Mouse (Mus musculus) adrenal gland, postnatal 10 days (tissue): Measurements from ENCODE around the gene Bcl2a1d. TPM values are rescaled to one million over a fixed set of nuclear protein-coding genes. Genes with fewer than 3 reads are reported as not detected.
"Not testable (repeated sequence)": the region's sequence is repeated elsewhere in the genome, so short reads cannot be mapped to it uniquely, and the experiment has no call there.

Experiments
- DNase-seq: peaks from one replicate; pipeline ENCODE4 v3.0.0; 2021; ENCODE audit warnings: mixed read lengths
- long read RNA-seq, 2 experiments: library from polyadenylated mRNA; stranded (forward); transcript quantifications; one replicate each; pipeline ENCODE4 v2.0.0; 2021
- total RNA-seq, 2 experiments: library from RNA; stranded (reverse); gene quantifications; 2 replicates each; pipeline ENCODE4 v1.2.3; 2021

Gene Bcl2a1d
- 1 to 10 TPM; 2.3 to 3.4 TPM for total RNA-seq
- long read RNA-seq, experiment 1, partial matches to known transcripts, result 0 of 1 reads
- long read RNA-seq, experiment 1, other reads (novel, unspliced or antisense), result 0 of 1 reads
- long read RNA-seq, experiment 2, partial matches to known transcripts, result 0 of 1 reads
- long read RNA-seq, experiment 2, other reads (novel, unspliced or antisense), result 0 of 1 reads

DNA sequence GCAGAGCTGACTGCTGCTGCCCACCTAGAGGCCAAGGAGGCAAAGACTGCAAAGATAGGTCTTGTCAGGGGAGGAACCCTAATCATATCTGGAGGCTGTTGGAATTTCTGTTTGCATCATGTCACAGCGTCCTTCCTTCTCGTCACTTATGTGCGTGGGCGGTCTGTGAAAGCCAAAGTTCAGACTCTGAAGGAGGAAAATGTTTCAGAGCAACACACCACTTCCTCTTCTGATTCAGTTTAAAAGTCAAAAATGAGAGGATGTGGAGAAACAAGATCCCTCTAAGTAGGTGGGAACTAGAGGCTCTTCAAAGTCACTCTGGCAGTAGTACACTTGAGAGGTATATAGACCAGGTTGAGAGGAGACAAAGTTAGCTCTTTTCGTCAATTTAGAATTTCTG is at the start of gene Bcl2a1d:
Bcl2a1d (minus strand) TSS at position 187 of the 400 bp plus-strand sequence.
- not testable (repeated sequence) for DNase-seq

DNA sequence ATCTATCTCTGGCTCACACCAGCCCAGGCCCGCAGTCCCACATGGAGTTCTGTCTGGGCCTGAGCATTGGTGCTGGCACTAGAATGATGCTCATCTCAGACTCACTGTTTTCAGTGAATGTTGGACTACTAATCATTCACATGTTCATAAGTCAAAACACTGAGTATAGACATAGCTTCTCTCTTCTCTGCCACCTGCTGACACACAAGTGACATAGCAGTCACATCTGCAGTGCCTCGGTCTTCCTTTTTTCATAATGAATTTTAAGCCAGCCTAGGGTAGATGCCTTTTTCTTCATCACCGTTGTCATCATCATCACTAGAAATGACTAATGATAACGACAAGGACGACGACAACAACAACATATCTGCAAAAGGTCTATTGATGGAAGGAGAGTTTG is 38.5 kb upstream of the Bcl2a1d start:
- not testable (repeated sequence) for DNase-seq

DNA sequence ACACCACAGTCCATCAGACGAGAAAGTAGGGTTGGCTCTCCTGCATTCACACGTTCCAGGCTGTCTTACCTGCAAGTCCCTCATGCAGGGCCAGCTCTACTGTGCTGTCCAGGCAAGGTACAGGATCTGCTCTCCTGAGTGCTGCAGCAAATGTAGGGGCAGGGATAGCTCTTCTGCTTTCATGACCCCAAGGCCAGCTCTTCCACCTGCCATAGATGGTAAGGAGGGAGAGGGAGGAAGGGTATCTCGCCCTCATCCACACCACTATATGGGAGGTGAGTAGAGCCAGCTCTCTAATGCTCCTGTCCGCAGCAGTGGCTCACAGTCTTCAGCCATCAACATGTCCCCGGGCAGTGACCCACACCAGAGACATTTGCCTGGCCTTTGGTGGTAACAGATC is 37.8 kb upstream of the Bcl2a1d start:
- not testable (repeated sequence) for DNase-seq

DNA sequence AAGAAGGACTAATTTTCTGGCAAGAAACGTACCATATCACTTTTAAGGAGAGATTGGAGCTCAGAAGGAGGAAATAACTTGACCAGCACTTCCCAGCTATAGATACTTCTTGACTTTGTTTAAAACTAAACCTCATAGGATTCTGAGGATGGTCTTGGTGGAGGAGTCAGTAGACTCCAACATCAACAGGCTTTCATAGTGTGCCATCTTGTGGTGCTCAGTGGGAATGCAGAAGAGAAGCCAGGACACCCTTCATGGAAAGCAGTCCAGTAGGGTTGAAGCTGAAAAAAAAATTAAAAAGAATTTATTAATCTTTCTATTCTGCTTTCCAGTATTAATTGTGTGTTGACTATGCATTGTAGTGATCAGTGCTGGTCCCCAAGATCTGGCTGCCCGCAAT is 15.0 kb upstream of the Bcl2a1d start:
- DNase-seq, result peak; percentile 47

DNA sequence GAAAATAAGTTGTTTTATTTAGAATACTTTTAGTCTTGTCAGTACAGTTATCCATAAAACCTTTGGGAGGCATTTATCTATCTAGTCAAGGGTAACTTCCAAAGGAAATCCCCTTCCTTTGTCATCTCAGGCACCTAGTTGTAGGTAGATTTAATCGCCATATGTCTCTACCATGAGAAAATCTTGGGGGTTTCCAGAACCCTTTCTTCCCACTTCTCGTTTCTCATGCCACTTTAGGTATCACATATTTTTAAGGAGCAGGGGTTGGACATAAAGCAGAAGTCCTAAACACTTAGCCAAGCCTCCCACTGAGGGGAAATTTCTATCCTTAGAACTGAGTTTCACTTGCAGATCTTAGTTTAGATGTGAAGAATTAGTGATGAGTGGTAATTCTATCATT is 14.3 kb upstream of the Bcl2a1d start:
- not testable (repeated sequence) for DNase-seq

DNA sequence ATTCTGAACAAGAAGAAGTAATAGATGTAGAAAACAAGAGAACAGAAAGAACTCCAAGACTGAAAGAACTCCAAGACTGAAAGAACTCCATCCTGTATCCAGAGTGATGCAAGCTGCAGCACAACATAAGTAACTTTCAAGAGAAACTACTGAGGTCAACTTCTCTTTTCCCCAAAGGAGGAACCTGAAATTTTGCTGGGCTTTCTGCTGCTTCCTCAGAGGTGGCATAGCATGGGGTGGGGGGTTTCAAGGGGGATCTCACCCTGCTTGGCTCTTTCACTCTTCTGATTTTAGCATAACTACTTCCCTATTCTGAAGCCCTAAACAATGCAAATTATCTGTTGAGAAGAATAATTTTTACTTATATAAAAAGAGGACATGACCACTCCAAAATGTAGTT is 3.6 kb upstream of the Bcl2a1d start:
- not testable (repeated sequence) for DNase-seq

DNA sequence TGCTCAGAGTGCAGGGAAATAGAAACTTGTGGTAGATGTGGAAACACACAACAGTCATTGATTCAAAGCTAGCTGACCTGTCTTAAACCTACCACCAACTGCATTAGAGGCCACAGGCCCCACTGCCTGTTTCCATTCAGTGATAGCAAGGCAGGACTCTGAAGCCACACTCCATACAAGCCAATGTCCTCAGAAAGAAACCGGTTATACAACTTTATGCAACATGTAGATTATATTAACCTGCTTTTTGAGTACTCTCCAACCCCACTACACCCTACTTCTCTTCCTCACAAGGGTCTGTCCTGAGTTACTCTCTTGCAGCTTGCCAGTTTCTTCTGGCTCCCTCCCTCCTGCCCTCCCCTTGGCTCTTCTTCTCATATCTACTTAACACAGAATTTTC is 1.5 kb upstream of the Bcl2a1d start:
- DNase-seq, result not testable (repeated sequence)

DNA sequence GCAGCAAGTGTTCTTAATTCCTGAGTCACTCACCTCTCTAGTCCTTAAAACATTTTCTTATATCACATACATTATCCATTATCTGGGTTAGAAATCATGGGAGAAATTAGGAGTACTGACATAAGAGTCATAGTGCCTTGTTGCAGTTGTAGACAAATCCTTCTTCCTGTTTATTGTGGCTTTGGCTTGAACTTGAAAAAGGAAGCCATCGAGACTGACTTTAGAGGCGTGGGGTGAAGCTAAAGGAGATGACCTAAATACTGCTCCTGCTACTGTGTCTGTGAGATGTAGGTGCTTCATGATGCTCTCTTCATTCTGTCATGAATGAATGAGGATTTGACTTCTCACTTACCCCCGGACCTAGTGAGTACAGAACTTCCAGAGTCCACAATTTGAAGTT is 620 bp upstream of the Bcl2a1d start:
- not testable (repeated sequence) for DNase-seq

DNA sequence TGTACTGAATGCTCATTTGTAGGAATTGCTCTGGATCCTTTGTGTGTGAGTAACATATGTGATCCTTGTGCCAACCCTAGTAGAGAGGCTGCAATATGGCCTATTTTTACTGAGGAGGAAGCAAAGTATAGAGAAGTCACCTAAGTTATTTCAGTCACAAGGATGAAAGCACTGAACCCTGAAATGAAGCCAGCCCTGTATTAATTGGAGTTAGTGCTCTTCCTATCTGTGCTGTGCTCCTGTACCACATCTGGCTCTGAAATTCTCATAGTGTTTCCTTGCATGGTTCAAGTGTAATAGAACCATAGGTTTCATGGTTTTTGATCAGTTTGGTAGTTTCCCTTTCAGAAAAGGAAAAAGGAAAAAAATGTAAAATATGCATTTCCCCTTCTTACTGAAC is 3.4 kb downstream of the Bcl2a1d start:
- not testable (repeated sequence) for DNase-seq

DNA sequence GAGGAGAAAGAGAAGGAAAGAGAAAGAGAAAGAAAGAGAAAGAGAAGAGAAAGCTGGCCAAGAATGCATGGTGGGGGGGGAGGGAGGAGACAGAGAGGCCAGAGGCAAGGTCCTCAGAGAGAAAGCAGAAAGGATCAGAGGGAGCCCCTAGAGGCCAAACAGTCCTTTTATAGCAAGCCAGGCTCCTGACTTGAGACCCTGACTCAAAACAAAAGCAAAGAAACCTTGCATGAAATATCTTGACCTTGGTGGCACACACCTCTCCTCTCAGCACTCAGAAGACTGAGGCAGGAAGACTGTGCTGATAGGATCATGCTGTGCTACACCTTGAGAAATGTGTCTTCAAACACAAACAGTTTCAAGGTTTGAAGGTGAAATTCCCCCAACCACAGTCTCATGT is 10.1 kb downstream of the Bcl2a1d start:
- DNase-seq, result not testable (repeated sequence)

DNA sequence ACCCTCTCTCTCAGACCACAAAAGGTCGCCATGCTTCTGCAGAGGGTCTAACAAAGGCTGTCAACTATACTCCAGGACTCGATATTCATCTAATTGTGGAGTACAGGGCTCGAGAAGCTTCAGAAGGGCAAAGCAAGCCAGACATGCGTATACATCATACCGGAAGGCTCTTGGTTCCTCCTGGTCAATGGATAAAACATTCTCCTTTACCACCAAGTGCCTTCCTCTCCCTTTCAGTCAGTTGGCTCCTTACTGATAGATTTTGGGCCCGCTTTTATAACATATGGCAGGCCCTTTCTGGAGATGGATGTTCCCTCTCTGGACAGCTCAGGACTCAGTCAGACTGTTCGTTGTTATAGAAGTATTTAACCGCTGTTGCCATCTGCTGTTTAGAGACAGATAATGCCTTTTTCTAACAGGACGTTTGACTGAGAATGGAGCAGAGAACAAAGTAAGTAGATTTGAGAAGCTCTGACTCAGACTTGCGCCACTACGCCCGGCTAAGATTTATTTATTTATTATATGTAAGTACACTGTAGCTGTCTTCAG is 11.7 kb downstream of the Bcl2a1d start, which contains the start of gene Mthfsl:
Mthfsl (minus strand) TSS at position 308 of the 549 bp plus-strand sequence.
- peak; percentile 29 for DNase-seq

DNA sequence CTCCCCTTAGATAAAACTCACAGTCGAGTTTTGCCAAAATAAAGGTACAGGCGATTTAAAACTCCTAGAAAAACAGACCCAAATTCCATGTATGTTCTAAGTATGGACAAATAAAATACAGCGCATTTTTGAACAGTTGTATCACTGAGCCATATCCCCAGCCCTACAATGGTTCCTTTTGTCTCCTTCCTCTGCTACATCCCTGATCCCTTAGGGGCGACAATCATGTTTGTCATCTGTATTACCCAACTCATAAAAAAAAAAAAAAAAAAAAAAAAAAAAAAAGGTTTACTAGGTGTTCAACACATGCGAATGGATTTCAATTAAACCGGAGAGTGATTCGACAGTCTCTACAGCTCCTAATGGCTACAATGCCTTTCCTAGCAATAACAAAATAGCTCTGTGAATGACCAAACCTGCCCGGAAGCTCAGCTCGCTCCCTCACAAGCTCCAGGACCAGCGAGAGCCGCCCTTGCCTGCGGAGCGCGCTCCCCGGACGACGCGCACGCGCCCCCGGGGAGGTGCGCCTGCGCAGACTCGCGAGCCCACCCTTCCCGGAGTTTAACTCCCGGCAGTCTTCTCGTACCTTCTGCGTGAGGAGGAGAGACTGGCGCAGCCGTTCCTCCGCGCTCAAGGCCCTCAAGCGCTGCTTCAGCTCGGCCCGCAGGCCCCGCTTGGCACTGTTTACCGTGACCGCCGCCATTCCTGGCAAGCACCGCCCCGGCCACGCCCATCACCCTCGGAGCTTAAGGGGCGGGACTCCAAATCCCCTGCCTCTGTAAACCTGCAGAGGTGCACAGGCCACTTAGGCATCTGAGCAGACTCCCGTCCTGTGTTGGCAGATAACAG is 12.4 kb downstream of the Bcl2a1d start:
- DNase-seq, result peak; percentile 20

DNA sequence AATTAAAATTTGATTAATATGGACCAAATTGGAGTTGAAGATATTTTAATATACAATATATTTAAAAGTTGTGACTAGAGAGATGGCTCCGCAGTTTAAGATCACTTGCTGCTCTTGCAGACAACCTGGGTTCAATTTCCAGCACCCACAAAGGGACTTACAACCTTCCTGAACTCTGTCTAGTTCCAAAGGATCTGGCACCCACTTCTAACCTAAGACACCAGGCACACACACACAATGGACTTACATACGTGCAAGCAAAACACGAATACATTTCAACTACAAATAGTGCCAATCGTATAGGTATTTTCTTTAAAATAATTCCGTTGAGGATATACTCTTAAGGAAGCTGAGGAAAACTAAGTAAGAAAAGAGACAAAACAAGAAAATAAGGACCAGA is 13.1 kb downstream of the Bcl2a1d start:
- peak; percentile 12 for DNase-seq

DNA sequence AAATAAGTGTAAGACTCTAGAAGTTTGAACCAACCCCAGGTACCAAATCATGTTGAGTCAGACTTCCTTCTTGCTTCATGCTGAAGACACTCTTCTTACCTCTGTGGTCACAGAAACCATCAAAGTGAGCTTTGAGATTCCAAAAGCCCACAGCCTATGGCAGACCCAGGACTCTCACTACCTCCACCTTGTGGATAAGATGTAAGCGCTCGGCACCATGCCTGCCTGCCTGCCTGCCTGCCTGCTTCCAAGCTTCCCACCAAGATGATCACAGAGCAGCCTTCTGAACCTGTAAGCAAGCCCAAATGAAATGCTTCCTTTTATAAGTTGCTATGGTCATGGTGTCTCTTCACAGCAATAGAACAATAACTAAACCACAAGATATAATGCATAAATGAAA is 13.6 kb downstream of the Bcl2a1d start:
- peak; percentile 51 for DNase-seq

DNA sequence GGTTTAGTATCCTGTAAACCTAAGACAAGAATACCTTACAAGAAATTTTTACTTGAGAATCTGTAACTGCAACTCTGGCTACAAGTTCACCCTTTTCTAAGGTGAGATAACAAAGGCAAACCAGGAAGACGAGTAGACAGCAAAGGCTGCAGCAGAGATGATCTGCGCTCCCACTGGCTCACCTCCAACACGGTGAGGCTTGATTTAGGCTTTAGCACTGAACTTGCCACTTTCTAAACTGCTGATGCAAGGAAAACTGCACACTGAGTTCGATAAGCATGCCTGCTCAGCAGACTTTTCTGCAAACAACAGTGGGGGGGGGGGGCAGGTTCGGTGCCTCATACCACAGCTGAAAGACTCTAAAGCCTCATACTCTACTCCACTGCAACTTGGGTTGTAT is 17.2 kb downstream of the Bcl2a1d start:
- not testable (repeated sequence) for DNase-seq

DNA sequence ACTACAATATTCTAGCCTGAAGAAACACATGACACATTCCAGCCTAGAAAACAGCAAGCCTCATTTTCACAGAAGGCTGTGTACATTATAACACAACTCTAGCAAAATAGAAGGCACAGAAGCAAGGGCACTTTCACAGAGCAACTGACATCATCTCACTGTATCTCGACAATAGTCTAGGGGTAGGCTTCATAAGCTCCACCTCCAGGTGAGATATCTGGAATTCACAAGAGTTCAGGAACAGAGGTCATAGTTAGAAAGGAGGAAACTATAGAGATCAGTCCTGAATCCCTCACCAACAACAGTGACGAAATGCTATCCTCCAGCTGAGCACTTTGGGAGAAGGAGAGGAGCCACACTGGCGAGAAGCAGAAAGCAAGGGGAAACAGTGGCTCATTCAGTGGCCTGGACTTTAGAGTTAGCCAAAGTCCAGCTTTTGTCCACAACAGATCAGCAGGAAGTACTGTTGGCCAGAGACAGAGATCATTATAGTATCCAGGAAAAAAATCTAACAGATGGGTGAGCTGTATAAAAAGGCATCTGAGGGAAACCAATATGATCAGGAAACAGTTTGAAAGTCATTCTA is 19.5 kb downstream of the Bcl2a1d start:
- DNase-seq, result not testable (repeated sequence)

DNA sequence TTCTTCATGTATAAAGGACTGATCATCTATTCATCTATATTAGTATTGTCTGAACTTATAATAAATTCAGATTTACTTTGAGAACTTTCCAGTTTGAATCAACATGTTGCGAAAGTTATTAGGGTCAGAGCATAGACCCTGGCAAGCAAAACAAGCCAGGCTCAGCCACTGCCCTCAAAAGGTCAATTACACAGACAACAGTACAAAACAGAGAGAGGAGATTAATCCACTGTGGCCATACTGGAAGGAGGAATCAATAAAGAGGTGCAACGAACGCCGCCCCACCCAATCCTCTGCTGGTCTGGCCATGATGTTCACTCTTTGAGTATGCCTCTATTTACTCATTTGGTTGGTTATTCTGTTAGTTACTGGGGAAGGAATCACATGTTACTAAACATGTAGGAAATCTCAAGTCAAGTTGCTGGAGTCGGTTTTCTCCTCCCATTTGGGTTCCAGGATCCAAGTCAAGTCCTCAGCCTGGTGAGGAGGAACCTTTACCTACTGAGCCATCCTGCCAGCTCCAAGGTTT is 20.7 kb downstream of the Bcl2a1d start:
- DNase-seq, result not testable (repeated sequence)

DNA sequence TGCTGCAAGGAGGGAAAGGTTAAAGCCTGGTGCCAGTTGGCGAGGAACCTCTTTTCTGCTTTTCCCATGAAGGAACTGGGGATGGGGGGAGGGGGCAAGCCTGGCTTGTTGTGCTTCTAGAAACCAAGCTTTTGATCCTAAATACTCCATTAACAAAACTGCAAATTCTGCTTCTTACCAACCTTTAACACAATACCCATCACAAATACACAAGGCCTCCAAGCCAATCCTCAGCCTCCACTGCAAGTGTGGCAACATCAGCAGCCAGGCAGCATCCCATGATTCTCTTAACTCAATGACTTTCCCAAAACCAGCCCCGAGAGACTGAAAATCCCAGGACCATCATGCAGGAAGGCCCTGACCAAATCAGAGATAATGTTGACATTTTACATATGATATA is 21.3 kb downstream of the Bcl2a1d start:
- peak; percentile 10 for DNase-seq

DNA sequence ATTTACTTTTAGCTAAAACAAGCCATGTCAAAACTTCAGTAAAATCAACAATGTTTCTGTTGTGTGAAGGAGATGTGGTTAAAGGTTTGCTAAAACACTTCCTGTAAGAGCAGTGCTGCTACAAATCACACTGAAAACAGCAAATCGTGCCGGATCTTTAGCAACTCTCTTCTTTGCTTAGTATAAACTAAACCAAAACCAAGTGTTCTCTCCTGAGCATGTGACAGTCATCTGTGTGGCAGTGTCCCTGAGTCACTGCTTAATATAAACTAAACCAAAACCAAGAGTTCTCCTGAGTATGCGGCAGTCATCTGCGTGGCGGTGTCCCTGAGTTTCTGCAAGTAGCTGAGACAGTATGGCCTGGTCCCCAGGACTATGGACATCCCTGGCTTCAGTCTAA is 21.9 kb downstream of the Bcl2a1d start:
- DNase-seq, result not testable (repeated sequence)

DNA sequence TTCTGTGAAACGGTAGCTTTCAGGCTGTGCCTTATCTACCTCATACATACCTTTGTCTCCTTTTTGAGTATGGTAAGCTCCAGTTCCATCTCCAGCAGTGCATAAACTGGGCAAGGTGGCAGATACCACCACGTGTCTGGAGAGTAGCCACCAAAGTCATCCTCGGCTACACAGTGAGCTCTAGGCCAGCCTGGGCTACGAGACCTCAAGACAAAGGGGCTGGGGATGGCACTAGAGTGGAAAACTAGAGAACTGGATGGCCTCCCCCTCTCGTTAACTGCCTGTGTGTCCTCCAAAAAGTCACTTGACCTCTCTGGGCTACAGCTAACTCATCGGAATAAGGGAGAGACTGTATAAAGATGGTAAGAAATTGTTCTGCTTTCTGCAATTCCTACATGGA is 22.4 kb downstream of the Bcl2a1d start:
- no peak for DNase-seq

DNA sequence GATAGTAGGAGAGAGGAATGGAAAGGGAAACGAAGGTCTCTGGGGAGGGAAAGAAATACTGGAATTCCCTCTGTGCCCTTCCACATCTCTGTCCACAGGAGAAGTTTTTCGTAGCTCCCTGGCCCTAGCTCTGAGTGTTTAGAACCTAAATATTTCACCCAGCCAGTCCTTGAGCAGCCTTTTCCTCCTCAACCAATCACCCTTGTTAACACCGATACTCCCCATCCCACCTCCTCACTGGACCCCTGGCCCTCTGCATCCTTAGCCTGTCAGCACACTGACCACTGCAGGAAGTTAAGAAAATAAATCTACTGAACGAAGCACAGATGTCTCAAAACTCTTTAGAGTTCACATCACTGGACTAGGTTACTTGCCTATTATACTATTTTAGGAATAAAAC is 25.0 kb downstream of the Bcl2a1d start:
- no peak for DNase-seq

DNA sequence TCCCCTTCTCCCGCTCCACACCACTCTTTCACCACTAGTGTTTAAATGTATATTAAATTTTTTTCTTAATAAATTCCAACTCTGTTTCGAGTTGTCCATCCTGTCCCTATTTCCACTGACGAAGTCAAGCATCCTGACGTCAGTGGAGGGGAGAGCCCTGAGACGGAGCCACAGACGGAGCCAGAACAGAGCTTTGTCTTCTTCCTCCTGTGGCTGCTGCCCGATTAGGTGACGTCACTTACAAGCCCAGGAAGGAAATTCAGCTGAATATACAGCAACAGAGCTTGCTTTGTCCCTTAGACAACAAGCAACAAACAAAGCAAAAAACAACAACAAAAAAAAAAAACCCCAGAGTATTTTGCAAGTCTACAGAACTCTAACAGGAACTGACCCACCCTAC is 26.6 kb downstream of the Bcl2a1d start:
- not testable (repeated sequence) for DNase-seq

DNA sequence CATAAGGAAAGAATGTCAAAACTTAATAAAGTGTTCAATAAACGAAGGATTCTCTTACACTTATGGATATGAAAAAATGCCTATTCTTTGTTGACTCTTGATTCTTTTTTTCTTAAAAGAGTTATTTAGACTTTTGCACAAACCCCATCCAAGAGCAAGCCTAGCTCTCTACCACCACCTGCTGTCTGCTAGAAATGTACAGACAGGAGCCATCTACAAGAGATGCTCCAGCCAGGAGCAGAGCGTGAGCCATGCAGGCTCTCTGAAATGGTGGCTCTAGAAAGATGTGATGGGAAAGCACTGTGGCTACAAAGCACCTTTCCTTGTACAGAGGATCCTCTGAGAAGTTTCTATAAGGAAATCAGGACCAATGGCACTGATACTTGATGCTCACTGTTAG is 33.0 kb downstream of the Bcl2a1d start:
- DNase-seq, result not testable (repeated sequence)
